Mouse (Mus musculus) cortical plate, adult 2 months (tissue): ENCODE results near the gene Ubiad1.

ENCODE experiments used
- CTCF ChIP-seq: fragments of 200-500 bp; IDR thresholded peaks from 2 replicates; pipeline ENCODE4 v1.5.1; 2011; ENCODE audit warnings: mild to moderate bottlenecking, control low read depth, low read length; ENCODE audit not compliant: insufficient read depth; ENCODE audit errors: extremely low read depth
- POLR2A ChIP-seq: fragments of 200-500 bp; IDR thresholded peaks from 2 replicates; pipeline ENCODE4 v1.6.1; 2011; ENCODE audit warnings: mild to moderate bottlenecking, low read length, control low read depth; ENCODE audit not compliant: insufficient read depth; ENCODE audit errors: extremely low read depth

- no peak for TF ChIP-seq POLR2A
- no peak for TF ChIP-seq CTCF
These were observed 36.2 kb downstream of the Ubiad1 start for GRCm38 (mm10) chr4:148408256-148408975.
